Mouse (Mus musculus) hematopoietic multipotent progenitor cell, adult 10-12 weeks (in vitro differentiated cells): ENCODE results near the gene Gdf5. TPM values are rescaled to one million over a fixed set of nuclear protein-coding genes. Genes with fewer than 3 reads are reported as not detected.

ENCODE experiments used
- polyA plus RNA-seq: library from polyadenylated mRNA; stranded (reverse); fragments of >175 nt; gene quantifications from 2 replicates; pipeline ENCODE4 v1.2.3, GENCODE M21; 2012; ENCODE audit warnings: low replicate concordance

Gene Gdf5
- polyA plus RNA-seq, result not detected in 2 replicates

GRCm38 (mm10) chr2:155945124-155945523 lies at the start of gene Gdf5:
Gene Gdf5 (minus strand): TSS chr2:155945367.

GRCm38 (mm10) chr2:155956134-155957059 lies 11.2 kb upstream of the Gdf5 start, which contains the start of gene Cep250:
Gene Cep250 (plus strand): TSS chr2:155956458.

GRCm38 (mm10) chr2:155940681-155941080 lies 4.5 kb downstream of the Gdf5 start, which contains the start of gene Gm15557:
Gene Gm15557 (plus strand): TSS chr2:155940728.

GRCm38 (mm10) chr2:155929531-155930442 lies 15.4 kb downstream of the Gdf5 start, which contains the start of gene Uqcc1:
Gene Uqcc1 (minus strand): TSS chr2:155930310.

Other genes with a start within 250 kb of the Gdf5 start
- 76.2 and 193 TPM in 2 replicates for gene Edem2, start 215.9 kb downstream of the Gdf5 start, polyA plus RNA-seq
- gene Gm17581, start 209.5 kb downstream of the Gdf5 start, polyA plus RNA-seq, result not detected in 2 replicates
- gene Procr, start 194.2 kb downstream of the Gdf5 start, polyA plus RNA-seq, result 1.3 and 2.4 TPM in 2 replicates
- not detected in 2 replicates for gene Mmp24, start 170.0 kb downstream of the Gdf5 start, polyA plus RNA-seq
- gene BC029722, start 125.9 kb downstream of the Gdf5 start, polyA plus RNA-seq, result 42.5 and 89.4 TPM in 2 replicates
- gene Eif6, start 118.4 kb downstream of the Gdf5 start, polyA plus RNA-seq, result 128 and 292 TPM in 2 replicates
- not detected in 2 replicates for gene Fam83c, start 110.5 kb downstream of the Gdf5 start, polyA plus RNA-seq
- 1.3 and 2.2 TPM in 2 replicates for gene Uqcc1, start 15.1 kb downstream of the Gdf5 start, polyA plus RNA-seq
- gene Gm15557, start 4.6 kb downstream of the Gdf5 start, polyA plus RNA-seq, result not detected in 2 replicates
- 27.5 and 34.6 TPM in 2 replicates for gene Cep250, start 11.1 kb upstream of the Gdf5 start, polyA plus RNA-seq
- 0.07 and 0.43 TPM in 2 replicates for gene 6430550D23Rik, start 62.6 kb upstream of the Gdf5 start, polyA plus RNA-seq
- 55.0 and 74.5 TPM in 2 replicates for gene Ergic3, start 62.7 kb upstream of the Gdf5 start, polyA plus RNA-seq
- gene Fer1l4, start 107.6 kb upstream of the Gdf5 start, polyA plus RNA-seq, result 0.03 and 0.06 TPM in 2 replicates
- 0.55 and 1.2 TPM in 2 replicates for gene Spag4, start 119.8 kb upstream of the Gdf5 start, polyA plus RNA-seq
- gene Cpne1, start 166.6 kb upstream of the Gdf5 start, polyA plus RNA-seq, result 49.8 and 73.1 TPM in 2 replicates
- gene Rbm12, start 166.6 kb upstream of the Gdf5 start, polyA plus RNA-seq, result 5.5 and 5.8 TPM in 2 replicates
- 11.2 and 12.4 TPM in 2 replicates for gene Gm28036, start 181.7 kb upstream of the Gdf5 start, polyA plus RNA-seq
- 101 and 149 TPM in 2 replicates for gene Romo1, start 198.7 kb upstream of the Gdf5 start, polyA plus RNA-seq
- 19.9 and 30.5 TPM in 2 replicates for gene Nfs1, start 198.8 kb upstream of the Gdf5 start, polyA plus RNA-seq
- 324 and 419 TPM in 2 replicates for gene Rbm39, start 234.9 kb upstream of the Gdf5 start, polyA plus RNA-seq